Mouse (Mus musculus): ENCODE data around the gene Smcp.

DNA sequence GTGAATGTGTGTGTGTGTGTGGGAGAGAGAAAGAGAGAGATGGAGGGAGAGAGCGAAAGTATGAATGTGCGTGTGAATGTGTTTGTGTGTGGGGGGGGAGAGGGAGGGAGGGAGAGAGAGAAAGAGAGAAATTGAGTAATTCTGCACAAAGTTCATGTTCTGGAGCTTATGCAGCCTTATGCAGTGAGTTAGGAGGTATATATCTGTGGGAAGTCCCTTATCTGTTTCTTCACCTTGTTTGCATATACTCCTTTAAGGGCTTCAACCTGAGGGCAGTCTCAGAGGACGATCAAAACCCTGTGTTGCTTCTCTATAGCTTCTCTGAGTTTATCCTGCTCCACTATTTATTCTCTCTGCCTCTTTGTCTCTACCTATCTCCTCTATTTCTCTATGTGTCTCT lies 1.6 kb downstream of the Smcp start:
- TF ChIP-seq CTCF (IDR thresholded peaks at IDR 0.05; ENCODE audit: borderline replicate concordance, extremely low read depth, insufficient read depth, insufficient read length) (no peak), POLR2A (IDR thresholded peaks at IDR 0.05; ENCODE audit: borderline replicate concordance, extremely low read depth, insufficient read depth, insufficient read length, poor library complexity, severe bottlenecking) (no peak)

Measured in brain, embryonic 14.5 days (tissue).